Mouse (Mus musculus): ENCODE results near the gene Cul7.

The Cul7 gene

DNA sequence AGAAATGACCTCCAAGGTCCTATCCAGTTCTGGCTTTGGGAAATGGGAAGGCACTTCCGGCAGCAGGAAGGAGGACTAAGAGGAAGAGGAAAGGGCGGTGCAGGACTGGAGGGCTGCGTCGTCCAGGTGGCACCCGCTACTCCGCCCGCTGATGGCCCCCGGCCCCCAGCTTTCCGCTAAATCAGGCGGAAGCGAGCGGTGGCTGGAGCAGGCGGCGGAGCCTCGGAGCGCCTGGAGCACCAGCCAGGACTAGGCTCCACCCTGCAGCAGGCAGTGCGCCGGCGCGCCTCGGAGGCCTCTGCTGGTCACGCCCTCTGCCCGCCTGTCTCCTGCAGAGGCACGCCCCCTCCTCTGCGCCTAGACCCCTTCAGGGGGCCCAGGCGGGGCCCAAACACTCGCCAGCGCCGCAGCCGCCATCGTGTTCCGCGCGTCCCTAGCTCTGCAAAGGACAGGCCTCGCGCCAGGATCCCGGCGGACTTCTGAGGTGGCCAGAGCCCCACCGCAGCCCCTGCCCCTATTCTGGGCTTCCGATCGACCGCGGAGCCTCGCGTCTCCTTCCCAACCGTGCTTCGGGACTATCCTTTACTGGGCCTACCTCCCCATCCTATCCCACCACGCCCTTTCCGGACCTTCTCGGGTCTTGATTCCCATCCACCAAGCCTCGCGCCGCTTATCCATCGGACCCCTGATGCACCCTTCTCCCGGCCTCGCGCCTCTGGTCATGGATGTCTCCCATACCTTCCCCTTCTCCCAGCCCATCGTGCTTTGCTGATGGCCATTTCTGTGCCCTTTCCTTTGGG, at the start of gene Cul7:
Cul7 (plus strand) TSS at position 106 of the 800 bp plus-strand sequence.
- peak; percentile 95 for DNase-seq (ENCODE audit: low read depth, low spot score)

GRCm38 (mm10) chr17:46600569-46600968, 49.6 kb upstream of the Cul7 start:
- peak; percentile 79 for DNase-seq (ENCODE audit: low read depth, low spot score)

- no peak for DNase-seq (ENCODE audit: low read depth, low spot score)
These were observed 47.9 kb upstream of the Cul7 start for GRCm38 (mm10) chr17:46602212-46602611.

GRCm38 (mm10) chr17:46603229-46603628, 46.9 kb upstream of the Cul7 start:
- DNase-seq (ENCODE audit: low read depth, low spot score) = no peak

DNA sequence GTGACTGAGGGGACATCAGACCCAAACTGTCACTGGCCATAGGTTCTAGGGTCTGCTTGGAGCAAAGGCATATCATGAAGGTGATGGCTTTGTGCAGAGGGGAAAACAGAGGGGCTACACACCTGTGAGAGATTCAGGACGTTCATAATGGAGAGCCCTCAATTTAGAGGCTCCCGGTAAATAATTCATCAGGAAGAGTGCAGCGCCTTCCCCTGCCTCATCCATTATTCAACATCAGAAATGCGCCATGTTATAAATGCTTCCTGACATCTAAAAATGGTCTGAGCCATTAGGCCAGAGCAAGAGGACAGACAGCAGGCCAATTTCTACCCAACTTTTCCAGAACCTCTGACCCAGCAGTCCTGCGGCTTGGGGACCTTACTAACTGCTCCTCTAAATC, 45.0 kb upstream of the Cul7 start:
- no peak for DNase-seq (ENCODE audit: low read depth, low spot score)

DNA sequence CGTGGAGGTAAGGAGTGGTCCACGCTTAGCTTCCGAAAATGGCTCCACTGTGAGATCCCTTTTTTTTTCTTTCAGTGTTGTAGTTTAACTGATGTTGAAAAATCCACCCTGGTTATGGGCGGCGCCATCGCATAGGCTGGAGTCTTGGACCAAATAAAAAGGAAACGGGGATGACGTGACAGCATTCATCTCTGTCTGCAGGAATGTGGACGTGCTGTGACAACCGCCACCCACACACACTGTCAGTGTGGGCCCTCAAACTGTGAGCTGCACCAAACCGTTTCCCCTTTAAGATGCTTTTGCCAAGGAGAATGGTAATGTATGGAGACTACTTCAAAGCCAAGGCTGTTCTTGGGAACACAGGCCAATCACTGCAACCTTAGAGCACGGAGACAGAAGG, 44.1 kb upstream of the Cul7 start:
- peak; percentile 58 for DNase-seq (ENCODE audit: low read depth, low spot score)

DNA sequence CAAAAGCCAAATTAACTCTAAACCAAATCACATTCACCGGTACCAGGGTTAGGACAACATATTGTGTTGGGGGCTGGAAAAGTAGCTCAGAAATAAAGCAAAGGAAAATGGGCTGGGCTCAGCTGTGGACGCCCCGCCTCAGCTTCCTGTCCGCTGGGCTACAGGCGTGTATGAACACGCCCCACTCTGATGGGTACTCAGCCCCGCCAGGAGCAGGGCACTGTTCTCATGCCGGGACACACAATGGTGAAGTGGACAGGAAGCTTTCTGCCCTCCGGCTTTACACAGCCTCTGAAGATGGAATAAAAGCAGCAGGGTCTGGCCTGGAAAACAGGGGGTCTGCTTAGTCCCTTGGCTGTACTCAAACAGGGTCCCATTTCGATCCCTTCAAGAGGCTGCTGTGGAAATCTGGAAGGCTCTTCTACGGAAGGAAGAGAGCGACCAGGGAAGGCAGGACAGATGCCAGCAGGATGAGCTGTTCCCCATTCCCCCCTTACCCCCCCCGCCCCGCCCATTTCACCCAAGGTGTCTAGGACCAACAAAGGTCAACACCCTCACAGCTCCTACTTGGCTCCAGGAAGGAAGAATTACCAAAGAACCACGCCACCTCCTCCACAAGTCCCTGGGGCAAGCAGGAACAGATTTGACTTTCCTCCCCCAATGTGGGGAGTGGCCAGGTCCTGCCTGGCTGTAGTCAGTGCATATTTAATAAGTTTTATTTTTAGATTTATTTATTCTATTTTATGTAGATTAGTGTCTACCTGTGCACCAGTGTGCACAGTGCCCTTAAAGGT, 40.2 kb upstream of the Cul7 start:
- DNase-seq (ENCODE audit: low read depth, low spot score) = peak; percentile 49

GRCm38 (mm10) chr17:46611316-46611715, 38.8 kb upstream of the Cul7 start:
- DNase-seq (ENCODE audit: low read depth, low spot score) = peak; percentile 74

DNA sequence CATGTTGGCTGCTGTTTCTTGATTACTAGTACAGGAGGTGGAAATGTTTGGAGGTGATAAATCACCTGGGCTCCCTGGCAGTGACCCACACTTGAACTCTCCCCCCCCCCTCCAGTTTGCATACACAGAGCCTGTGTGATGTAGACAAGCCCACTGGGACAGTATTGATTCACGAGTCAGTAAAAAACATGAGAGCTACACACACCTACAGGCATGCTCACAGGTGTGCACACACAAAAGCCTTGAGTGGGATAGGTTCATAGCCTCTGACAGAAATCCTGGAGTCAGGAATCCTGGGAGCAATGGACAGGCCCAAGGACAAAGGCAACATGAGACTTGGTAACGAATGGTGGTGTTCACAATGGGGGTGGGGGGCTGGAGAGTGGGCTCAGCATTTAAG, 37.9 kb upstream of the Cul7 start:
- DNase-seq (ENCODE audit: low read depth, low spot score) = no peak

- no peak for DNase-seq (ENCODE audit: low read depth, low spot score)
These were observed 37.3 kb upstream of the Cul7 start for GRCm38 (mm10) chr17:46612820-46613219.

GRCm38 (mm10) chr17:46613229-46613628, 36.9 kb upstream of the Cul7 start:
- DNase-seq (ENCODE audit: low read depth, low spot score) = no peak

DNA sequence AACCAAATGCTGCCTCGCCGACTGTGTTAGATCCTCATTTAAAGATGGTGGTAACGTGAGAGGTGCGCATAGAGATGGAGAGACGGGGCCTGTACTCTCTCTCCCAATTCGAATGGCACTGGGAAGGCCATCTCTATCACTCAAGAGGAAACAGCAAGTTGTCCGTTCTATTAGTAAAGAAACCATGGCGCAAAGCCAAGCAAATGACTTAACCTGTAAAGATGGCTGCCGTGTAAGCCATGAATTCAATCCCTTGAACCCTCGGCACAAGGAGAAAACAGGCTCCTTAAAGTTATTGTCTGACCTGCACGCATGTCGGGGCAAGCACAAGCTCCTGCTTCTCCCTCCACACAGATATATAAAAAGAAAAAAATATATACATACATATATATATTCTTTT, 32.3 kb upstream of the Cul7 start:
- DNase-seq (ENCODE audit: low read depth, low spot score) = no peak

DNA sequence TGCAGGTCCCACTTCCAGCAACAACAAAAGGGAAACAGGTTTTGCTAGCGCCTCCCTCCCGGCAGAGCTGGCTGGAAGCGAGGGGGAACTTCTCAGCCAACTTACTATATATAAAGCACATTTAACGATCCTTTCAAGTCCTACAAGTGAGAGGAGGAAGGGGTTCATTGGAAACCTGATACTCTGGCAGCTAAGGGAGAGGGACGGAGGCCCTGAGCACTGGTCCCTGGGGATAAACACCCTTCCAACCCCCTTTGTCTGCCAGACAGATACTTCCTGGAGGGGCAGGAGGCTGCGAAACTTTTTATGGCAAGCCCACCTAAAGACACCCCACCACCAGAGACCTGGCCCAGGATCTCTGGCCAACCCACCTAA, 31.8 kb upstream of the Cul7 start:
- no peak for DNase-seq (ENCODE audit: low read depth, low spot score)

- DNase-seq (ENCODE audit: low read depth, low spot score) = no peak
These were observed 31.1 kb upstream of the Cul7 start for GRCm38 (mm10) chr17:46618769-46619682.

GRCm38 (mm10) chr17:46619683-46620357, 30.3 kb upstream of the Cul7 start:
- DNase-seq (ENCODE audit: low read depth, low spot score) = no peak

DNA sequence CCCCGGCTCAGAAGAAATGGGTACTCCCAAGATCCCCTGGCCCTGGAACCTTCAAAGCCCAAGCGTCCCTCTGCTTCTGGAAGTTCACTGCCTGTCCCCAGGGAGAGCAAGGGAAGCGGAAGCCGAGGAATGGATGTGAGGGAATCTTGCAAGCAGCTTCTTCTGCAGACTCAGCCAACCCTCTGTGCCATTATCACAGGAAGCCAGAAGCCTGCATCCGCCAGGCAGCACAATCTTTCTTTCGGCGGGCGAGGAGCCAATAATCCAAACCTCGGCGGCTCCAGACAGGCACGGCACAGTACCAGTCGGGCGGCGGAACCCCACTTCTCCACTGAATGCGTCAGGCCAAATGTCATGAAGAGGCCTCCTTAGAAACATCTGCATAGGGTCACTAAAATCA, 28.8 kb upstream of the Cul7 start:
- no peak for DNase-seq (ENCODE audit: low read depth, low spot score)

- peak; percentile 48 for DNase-seq (ENCODE audit: low read depth, low spot score)
These were observed 27.9 kb upstream of the Cul7 start for GRCm38 (mm10) chr17:46622269-46622668.

DNA sequence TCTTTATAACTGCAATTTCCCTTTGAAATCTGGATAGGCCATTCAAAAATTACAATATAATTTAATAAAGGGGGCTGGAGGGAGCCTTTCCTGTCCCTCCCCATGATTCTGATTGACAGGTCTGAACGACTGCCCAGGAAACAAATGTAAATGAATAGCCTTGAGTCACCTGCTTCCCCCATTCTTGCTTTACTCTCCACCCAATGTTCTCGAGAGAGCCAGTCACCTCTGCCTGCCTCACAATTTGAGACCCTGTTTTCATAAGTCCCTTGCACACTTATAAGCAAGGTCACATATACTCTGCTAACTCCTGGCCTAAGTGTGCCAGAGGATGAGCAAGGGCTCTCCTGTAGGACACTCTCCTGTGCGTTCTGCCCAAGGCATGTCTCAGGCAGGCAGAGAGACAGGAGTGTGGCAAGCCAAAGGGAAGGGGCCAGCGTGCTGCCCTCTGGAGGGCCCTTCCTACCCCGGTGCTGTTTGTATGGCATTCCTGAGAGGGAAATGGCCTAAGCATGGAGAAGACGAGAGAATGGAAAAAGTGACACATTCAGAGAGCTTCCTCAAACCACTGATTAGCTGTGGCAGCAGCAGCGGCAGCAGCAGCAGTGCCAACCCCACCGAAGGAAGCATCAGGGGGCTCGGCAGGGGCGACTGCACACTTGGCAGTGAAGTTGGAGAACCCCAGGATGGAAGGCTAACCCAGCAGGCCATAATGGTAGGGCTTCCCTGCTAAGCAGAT, 26.1 kb upstream of the Cul7 start:
- peak; percentile 36 for DNase-seq (ENCODE audit: low read depth, low spot score)

- DNase-seq (ENCODE audit: low read depth, low spot score) = no peak
These were observed 25.5 kb upstream of the Cul7 start for GRCm38 (mm10) chr17:46624598-46624997.

GRCm38 (mm10) chr17:46627409-46627808, 22.7 kb upstream of the Cul7 start:
- no peak for DNase-seq (ENCODE audit: low read depth, low spot score)

GRCm38 (mm10) chr17:46628471-46628790, 21.7 kb upstream of the Cul7 start:
- no peak for DNase-seq (ENCODE audit: low read depth, low spot score)

Measured in R1 (cell line).